Mouse (Mus musculus) limb, embryonic 14.5 days (tissue): ENCODE measurements at regions not wholly inside any gene's neighbourhood (a gene's known extent, or its start where the extent isn't known, plus 50 kb on each side); places are given as distances from the start of the nearest gene placed in this dataset.

Source experiments
- ATAC-seq: fragments of 200-750 bp; cut with Nextera tagmentation; 2 replicates; pipeline ENCODE4 v1.8.0; 2017; ENCODE audit warnings: low read depth, moderate number of reproducible peaks, moderate TSS enrichment; ENCODE audit not compliant: low FRiP score
- DNase-seq: peaks from one replicate; pipeline ENCODE4 v3.0.0-alpha.2; 2015; ENCODE audit warnings: low spot score
- H3K27ac ChIP-seq: fragments of 300-500 bp; sonication (generic); replicated peaks from 2 replicates; pipeline ENCODE4 v1.5.1; 2014; ENCODE audit warnings: low read depth, mild to moderate bottlenecking, low read length, moderate library complexity, mixed read lengths
- H3K27me3 ChIP-seq: fragments of 300-500 bp; sonication (generic); 2 replicates; pipeline ENCODE4 v1.6.1; 2014; ENCODE audit warnings: low read length, mixed read lengths; ENCODE audit not compliant: control insufficient read depth, insufficient read depth
- H3K36me3 ChIP-seq: fragments of 300-500 bp; sonication (generic); 2 replicates; pipeline ENCODE4 v1.6.1; 2014; ENCODE audit warnings: mild to moderate bottlenecking, low read length, moderate library complexity, mixed read lengths; ENCODE audit not compliant: control insufficient read depth, insufficient read depth
- H3K4me1 ChIP-seq: fragments of 300-500 bp; sonication (generic); 2 replicates; pipeline ENCODE4 v1.6.1; 2014; ENCODE audit warnings: antibody characterized with exemption, low read length, mixed read lengths; ENCODE audit not compliant: control insufficient read depth, insufficient read depth
- H3K4me2 ChIP-seq: fragments of 300-500 bp; sonication (generic); replicated peaks from 2 replicates; pipeline ENCODE4 v1.6.1; 2014; ENCODE audit warnings: low read depth, mild to moderate bottlenecking, low read length, moderate library complexity; ENCODE audit not compliant: severe bottlenecking
- H3K4me3 ChIP-seq: fragments of 300-500 bp; sonication (generic); replicated peaks from 2 replicates; pipeline ENCODE4 v1.5.1; 2014; ENCODE audit warnings: low read length
- H3K9ac ChIP-seq: fragments of 300-500 bp; sonication (generic); 2 replicates; pipeline ENCODE4 v1.6.1; 2014; ENCODE audit warnings: mild to moderate bottlenecking, low read depth, low read length, moderate library complexity; ENCODE audit not compliant: severe bottlenecking
- H3K9me3 ChIP-seq: fragments of 300-500 bp; sonication (generic); 2 replicates; pipeline ENCODE4 v1.6.1; 2016; ENCODE audit warnings: low read length; ENCODE audit not compliant: control insufficient read depth
- POLR2A ChIP-seq: fragments of 200-500 bp; IDR thresholded peaks from 2 replicates; pipeline ENCODE4 v1.8.0; 2012; ENCODE audit warnings: inconsistent platforms, mild to moderate bottlenecking, moderate library complexity, borderline replicate concordance; ENCODE audit not compliant: insufficient read depth, insufficient read length; ENCODE audit errors: extremely low read depth
- WGBS: fragments of 180-500 bp; shearing (Covaris S2); extraction: QIAGEN DNeasy Blood & Tissue Kit; methylation state at CpG from one replicate; pipeline ENCODE4 v1.1.7; 2014; 5-methylcytosine and 5-hydroxymethylcytosine counted together

DNA sequence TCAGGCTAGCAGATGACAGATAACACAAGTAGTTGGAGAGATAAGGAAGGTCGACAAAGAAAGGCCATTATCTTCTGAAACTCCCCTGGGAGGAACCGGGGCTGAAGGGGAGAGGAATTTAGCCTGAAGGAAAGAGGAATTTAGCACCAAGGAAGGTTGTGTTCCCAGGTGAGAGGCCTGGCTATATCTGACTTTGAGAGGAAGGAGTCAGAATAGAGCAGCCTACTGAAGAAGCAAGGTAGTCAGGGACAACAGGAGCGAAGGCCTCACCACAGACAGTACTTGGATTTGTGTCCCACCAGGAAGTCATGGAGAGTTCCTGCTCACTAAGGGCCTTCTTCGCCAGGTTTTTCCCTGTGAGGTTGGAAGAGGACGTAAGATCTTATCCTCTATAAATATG, 102.2 kb downstream of the Tmco5 start:
- TF ChIP-seq POLR2A = no peak
- Histone ChIP-seq H3K4me3 (no peak overlapping the region), H3K9ac (no peak overlapping the region), H3K9me3 (no peaks in the 10 kb centered on the region), H3K27me3 (no peaks in the 10 kb centered on the region), H3K36me3 (no peaks in the 10 kb centered on the region), H3K27ac (no peak overlapping the region), H3K4me2 (no peak overlapping the region), H3K4me1 (peaks cover 29% of the 10 kb centered on the region)
- no peak for DNase-seq
- 50% methylated on average over 5 of the region's 5 CpGs for WGBS
- no peak for ATAC-seq

DNA sequence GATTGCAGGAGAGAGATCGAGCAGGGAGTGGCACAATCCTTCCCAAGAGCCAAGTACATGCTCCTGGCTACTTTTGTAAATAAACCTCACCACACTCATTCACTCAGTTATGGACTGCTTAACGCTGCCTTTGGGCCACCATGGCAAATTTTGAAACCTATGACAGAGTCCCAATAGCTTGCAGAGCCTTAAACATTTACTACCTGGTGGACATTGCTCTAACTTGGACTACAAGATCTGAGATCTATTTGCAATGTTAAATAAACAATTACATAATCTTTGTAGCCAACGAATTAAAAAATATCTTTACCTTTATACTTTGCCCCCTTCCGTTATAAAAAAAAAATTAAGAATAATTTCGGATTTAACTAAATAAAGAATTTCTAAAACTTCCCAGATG, 104.9 kb downstream of the Tmco5 start:
- Histone ChIP-seq H3K4me3 (no peak overlapping the region), H3K27me3 (no peaks in the 10 kb centered on the region), H3K27ac (no peak overlapping the region), H3K4me1 (peaks cover 11% of the 10 kb centered on the region), H3K36me3 (no peaks in the 10 kb centered on the region), H3K4me2 (no peak overlapping the region), H3K9me3 (no peaks in the 10 kb centered on the region), H3K9ac (no peak overlapping the region)
- no peak for DNase-seq
- no peak for TF ChIP-seq POLR2A
- no peak for ATAC-seq
- 81% methylated on average over 5 of the region's 5 CpGs for WGBS

DNA sequence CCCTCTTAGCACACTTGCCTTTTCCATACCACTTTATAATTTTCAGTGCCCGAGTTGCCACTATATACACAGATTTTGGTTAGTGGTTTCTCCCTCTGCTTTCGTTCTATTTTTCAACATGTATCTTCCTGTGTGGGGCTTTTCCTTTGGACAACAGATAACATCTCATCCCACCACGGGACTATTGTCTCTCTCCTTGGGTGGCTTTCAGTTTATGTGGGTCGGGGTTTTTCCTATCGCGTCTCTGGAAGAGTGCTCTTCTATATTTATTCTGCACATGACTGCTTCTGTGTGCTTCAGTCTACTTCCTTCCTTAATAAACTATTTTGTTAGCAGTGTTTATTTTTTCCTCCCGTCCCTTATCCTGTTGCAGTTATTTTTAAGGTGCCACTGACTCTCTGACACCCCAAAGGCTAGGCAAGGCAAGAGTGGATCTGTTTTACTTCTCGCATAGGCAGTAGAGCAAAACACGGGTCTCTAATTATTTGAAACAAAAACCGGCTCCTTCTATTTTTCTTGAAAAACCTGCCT, 105.4 kb downstream of the Tmco5 start:
- H3K9ac ChIP-seq = no peak overlapping the region
- no peak overlapping the region for H3K4me2 ChIP-seq
- DNase-seq (no peak), ATAC-seq (no peak)
- no peaks in the 10 kb centered on the region for H3K9me3 ChIP-seq
- no peaks in the 10 kb centered on the region for H3K36me3 ChIP-seq
- peaks cover 9% of the 10 kb centered on the region for H3K4me1 ChIP-seq
- H3K27ac ChIP-seq = no peak overlapping the region
- H3K27me3 ChIP-seq = no peaks in the 10 kb centered on the region
- no peak overlapping the region for H3K4me3 ChIP-seq
- WGBS = 79% methylated on average over 10 of the region's 10 CpGs
- no peak for TF ChIP-seq POLR2A

DNA sequence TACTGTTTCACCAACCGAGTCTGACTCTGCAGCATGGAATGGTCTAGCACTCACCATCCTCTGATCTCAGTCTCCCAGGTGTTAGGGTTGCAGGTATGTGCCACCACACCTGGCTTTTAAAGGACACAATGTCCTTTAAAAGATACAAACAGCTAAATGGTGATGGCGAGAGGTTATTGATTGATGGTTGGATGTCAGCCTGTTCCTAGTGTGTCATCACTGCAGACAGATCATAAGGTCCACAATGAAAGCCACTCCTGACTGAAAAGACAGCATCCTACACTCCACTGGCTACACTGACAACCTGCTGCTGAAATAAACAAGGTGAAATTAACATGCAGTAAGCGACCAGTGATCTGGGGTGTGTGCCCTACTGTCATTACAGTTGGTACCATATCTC, 106.1 kb downstream of the Tmco5 start:
- no peak overlapping the region for H3K4me3 ChIP-seq
- no peak for TF ChIP-seq POLR2A
- H3K9ac ChIP-seq = no peak overlapping the region
- no peak overlapping the region for H3K27ac ChIP-seq
- 70% methylated on average over 3 of the region's 3 CpGs for WGBS
- H3K4me2 ChIP-seq = no peak overlapping the region
- no peak for DNase-seq
- ATAC-seq = no peak
- peaks cover 7% of the 10 kb centered on the region for H3K4me1 ChIP-seq
- H3K36me3 ChIP-seq = no peaks in the 10 kb centered on the region
- H3K27me3 ChIP-seq = no peaks in the 10 kb centered on the region
- H3K9me3 ChIP-seq = no peaks in the 10 kb centered on the region

DNA sequence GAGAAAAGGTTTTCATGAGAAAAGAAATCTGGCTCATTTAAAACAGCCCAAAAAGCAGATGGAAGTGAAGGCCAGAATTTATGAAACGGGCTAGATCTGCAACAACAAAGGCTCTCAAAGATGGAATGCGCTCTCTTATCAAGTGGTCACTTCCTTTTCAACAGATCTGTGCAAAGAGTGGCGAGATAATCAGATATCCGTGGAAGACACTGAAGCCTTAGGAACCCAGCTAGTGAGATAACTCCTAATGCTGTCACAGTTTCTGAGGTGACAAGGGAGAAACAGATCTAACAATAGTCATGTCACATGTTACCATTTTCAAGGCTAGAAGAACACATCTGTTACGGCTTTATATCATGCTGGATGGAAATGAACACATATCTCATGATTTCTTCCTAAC, 107.1 kb downstream of the Tmco5 start:
- no peak overlapping the region for H3K4me2 ChIP-seq
- H3K4me1 ChIP-seq = no peaks in the 10 kb centered on the region
- H3K9me3 ChIP-seq = no peaks in the 10 kb centered on the region
- ATAC-seq (no peak), DNase-seq (no peak)
- H3K36me3 ChIP-seq = no peaks in the 10 kb centered on the region
- no peaks in the 10 kb centered on the region for H3K27me3 ChIP-seq
- TF ChIP-seq POLR2A = no peak
- H3K4me3 ChIP-seq = no peak overlapping the region
- H3K9ac ChIP-seq = no peak overlapping the region
- 65% methylated on average over 5 of the region's 5 CpGs for WGBS
- no peak overlapping the region for H3K27ac ChIP-seq
